Mouse (Mus musculus): ENCODE measurements at regions not wholly inside any gene's neighbourhood (a gene's known extent, or its start where the extent isn't known, plus 50 kb on each side); places are given as distances from the start of the nearest gene placed in this dataset.
A peak's percentile ranks its signal among the peaks of the same experiment; 100 is the strongest.

DNA sequence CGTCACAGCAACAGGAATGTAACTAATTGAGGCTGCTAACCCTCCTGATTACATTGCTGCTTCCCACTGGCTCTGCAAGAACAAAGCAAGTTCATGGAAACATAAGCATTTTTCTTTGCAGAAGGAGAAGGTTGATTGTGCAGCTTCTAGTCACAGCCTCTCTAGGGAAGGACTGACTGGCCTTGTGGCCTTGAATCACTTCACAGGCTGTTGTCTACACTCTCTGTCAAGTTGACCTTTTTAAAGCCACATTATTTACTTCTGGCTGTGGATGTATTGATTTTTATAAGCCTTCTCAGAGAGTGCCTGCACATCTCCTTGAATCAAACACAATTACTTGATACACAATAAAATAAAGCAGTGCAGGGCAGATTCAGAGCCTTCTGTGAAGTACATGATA is 251.8 kb upstream of the Myo3a start:
- Histone ChIP-seq H3K36me3 (replicated peaks) (no peaks in the 10 kb centered on the region), H3K4me1 (ENCODE audit: insufficient read depth, low read depth, low read length) (peaks cover 43% of the 10 kb centered on the region), H3K27me3 (ENCODE audit: insufficient read depth, low read length) (no peaks in the 10 kb centered on the region), H3K4me3 (ENCODE audit: low read depth, low read length) (no peak overlapping the region), H3K9me3 (replicated peaks) (no peaks in the 10 kb centered on the region)
- DNase-seq (ENCODE audit: low spot score), result no peak
- no peak for ATAC-seq (ENCODE audit: extremely low read depth, insufficient number of reproducible peaks, low FRiP score, poor library complexity, severe bottlenecking)
- TF ChIP-seq POLR2AphosphoS5 (IDR thresholded peaks at IDR 0.05; ENCODE audit: insufficient replicate concordance, low read depth, low read length), result no peak
- TF ChIP-seq GATA2 (IDR thresholded peaks at IDR 0.05; ENCODE audit: borderline replicate concordance, low read depth, low read length), result no peak

DNA sequence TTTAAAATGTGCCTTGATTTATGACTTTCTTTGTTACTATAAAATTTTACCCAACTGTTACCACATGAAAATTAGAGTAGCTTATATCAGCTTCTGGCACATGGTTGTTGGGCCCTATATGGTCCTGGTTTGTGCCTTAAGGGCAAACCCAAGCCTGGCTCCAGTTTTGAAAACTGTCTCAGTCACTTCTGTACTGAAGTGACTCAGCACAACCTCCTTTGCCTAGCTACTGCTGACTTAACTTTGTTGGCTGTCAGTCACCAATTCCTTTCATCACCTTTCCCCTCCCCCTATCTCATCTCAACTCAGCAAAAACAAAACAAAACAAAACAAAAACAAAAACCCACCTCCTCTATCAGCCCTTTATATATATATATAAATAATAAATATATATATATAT is 251.0 kb upstream of the Myo3a start:
- 0 out of 2 replicates have a peak, but pooled peaks have one; percentile 15 for ATAC-seq (ENCODE audit: extremely low read depth, insufficient number of reproducible peaks, low FRiP score, poor library complexity, severe bottlenecking)

DNA sequence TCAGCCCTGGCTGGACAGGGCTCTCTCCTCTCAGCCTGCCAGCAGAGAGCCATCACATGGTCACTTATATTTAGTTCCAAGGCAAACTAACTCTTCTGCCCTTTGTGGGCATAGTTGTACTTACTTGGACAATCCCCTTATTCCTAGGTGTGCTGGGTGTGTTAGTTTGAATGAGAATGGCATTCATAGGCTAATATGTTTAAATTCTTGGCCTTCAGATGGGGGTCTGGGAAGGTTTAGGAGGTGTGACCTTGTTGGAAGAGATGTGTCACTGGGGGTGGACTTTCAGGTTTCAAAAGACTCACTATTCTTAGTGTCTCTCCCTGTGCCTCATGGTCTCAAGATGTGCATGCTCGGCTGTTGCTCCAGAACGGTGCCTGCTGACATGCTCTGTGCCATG is 250.5 kb upstream of the Myo3a start:
- DNase-seq (ENCODE audit: low spot score) (no peak), ATAC-seq (ENCODE audit: extremely low read depth, insufficient number of reproducible peaks, low FRiP score, poor library complexity, severe bottlenecking) (no peak)
- TF ChIP-seq TAL1 (conservative IDR thresholded peaks at IDR 0.05; ENCODE audit: low read depth, low read length) (no peak), CTCF (IDR thresholded peaks at IDR 0.05; ENCODE audit: low read depth, low read length) (no peak), GATA1 (IDR thresholded peaks at IDR 0.05; ENCODE audit: borderline replicate concordance, low read length) (no peak), POLR2AphosphoS5 (IDR thresholded peaks at IDR 0.05; ENCODE audit: insufficient replicate concordance, low read depth, low read length) (no peak), GATA2 (IDR thresholded peaks at IDR 0.05; ENCODE audit: borderline replicate concordance, low read depth, low read length) (no peak)

More for the DNA sequence above, 251.0 kb upstream of the Myo3a start:
- TF ChIP-seq GATA2 (IDR thresholded peaks at IDR 0.05; ENCODE audit: borderline replicate concordance, low read depth, low read length), result no peak
- no peak for TF ChIP-seq CTCF (IDR thresholded peaks at IDR 0.05; ENCODE audit: low read depth, low read length)
- no peak overlapping the region for H3K4me3 ChIP-seq (ENCODE audit: low read depth, low read length)
- H3K27me3 ChIP-seq (ENCODE audit: insufficient read depth, low read length), result no peaks in the 10 kb centered on the region
- H3K36me3 ChIP-seq (replicated peaks), result no peaks in the 10 kb centered on the region
- no peaks in the 10 kb centered on the region for H3K9me3 ChIP-seq (replicated peaks)
- no peak for DNase-seq (ENCODE audit: low spot score)
- peaks cover 37% of the 10 kb centered on the region for H3K4me1 ChIP-seq (ENCODE audit: insufficient read depth, low read depth, low read length)

GRCm38 (mm10) chr2:21980177-21980576 is 247.1 kb upstream of the Myo3a start:
- TF ChIP-seq POLR2AphosphoS5 (IDR thresholded peaks at IDR 0.05; ENCODE audit: insufficient replicate concordance, low read depth, low read length) (no peak), GATA1 (IDR thresholded peaks at IDR 0.05; ENCODE audit: borderline replicate concordance, low read length) (no peak), TAL1 (conservative IDR thresholded peaks at IDR 0.05; ENCODE audit: low read depth, low read length) (no peak), GATA2 (IDR thresholded peaks at IDR 0.05; ENCODE audit: borderline replicate concordance, low read depth, low read length) (no peak), CTCF (IDR thresholded peaks at IDR 0.05; ENCODE audit: low read depth, low read length) (no peak)
- H3K9me3 ChIP-seq (replicated peaks), result no peaks in the 10 kb centered on the region
- H3K27me3 ChIP-seq (ENCODE audit: insufficient read depth, low read length), result no peaks in the 10 kb centered on the region
- ATAC-seq (ENCODE audit: extremely low read depth, insufficient number of reproducible peaks, low FRiP score, poor library complexity, severe bottlenecking) (no peak), DNase-seq (ENCODE audit: low spot score) (no peak)
- H3K4me3 ChIP-seq (ENCODE audit: low read depth, low read length), result no peak overlapping the region
- peaks cover 17% of the 10 kb centered on the region for H3K4me1 ChIP-seq (ENCODE audit: insufficient read depth, low read depth, low read length)
- H3K36me3 ChIP-seq (replicated peaks), result no peaks in the 10 kb centered on the region

More for the DNA sequence above, 250.5 kb upstream of the Myo3a start:
- H3K27me3 ChIP-seq (ENCODE audit: insufficient read depth, low read length), result no peaks in the 10 kb centered on the region
- H3K36me3 ChIP-seq (replicated peaks), result no peaks in the 10 kb centered on the region
- no peaks in the 10 kb centered on the region for H3K9me3 ChIP-seq (replicated peaks)
- H3K4me3 ChIP-seq (ENCODE audit: low read depth, low read length), result no peak overlapping the region
- H3K4me1 ChIP-seq (ENCODE audit: insufficient read depth, low read depth, low read length), result peaks cover 32% of the 10 kb centered on the region

DNA sequence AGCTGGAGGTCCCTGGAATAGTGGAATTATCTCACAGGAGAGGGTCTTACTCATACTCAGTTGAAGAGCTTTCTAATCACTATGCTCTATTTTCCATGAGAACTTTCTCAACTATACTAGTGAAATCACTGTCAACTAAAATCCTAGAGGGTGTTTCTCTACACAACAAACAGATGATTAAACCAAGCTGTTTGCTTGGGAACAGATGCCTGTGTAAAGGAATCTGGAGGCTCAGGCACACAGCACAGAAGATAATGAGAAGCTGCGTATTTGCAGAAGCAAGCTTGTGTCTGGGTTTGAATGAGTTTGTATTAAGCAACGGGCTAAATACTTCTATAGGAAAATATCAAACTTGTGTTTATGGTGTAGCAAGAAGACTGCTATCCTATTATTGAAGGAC is 202.9 kb upstream of the Myo3a start:
- H3K4me1 ChIP-seq (ENCODE audit: insufficient read depth, low read depth, low read length), result peaks cover 25% of the 10 kb centered on the region
- H3K27me3 ChIP-seq (ENCODE audit: insufficient read depth, low read length), result no peaks in the 10 kb centered on the region
- H3K4me3 ChIP-seq (ENCODE audit: low read depth, low read length), result no peak overlapping the region
- H3K9me3 ChIP-seq (replicated peaks), result peaks cover 3% of the 10 kb centered on the region
- no peak for DNase-seq (ENCODE audit: low spot score)
- TF ChIP-seq GATA1 (IDR thresholded peaks at IDR 0.05; ENCODE audit: borderline replicate concordance, low read length) (no peak), GATA2 (IDR thresholded peaks at IDR 0.05; ENCODE audit: borderline replicate concordance, low read depth, low read length) (no peak), CTCF (IDR thresholded peaks at IDR 0.05; ENCODE audit: low read depth, low read length) (no peak), TAL1 (conservative IDR thresholded peaks at IDR 0.05; ENCODE audit: low read depth, low read length) (no peak), POLR2AphosphoS5 (IDR thresholded peaks at IDR 0.05; ENCODE audit: insufficient replicate concordance, low read depth, low read length) (no peak)
- H3K36me3 ChIP-seq (replicated peaks), result no peaks in the 10 kb centered on the region
- no peak for ATAC-seq (ENCODE audit: extremely low read depth, insufficient number of reproducible peaks, low FRiP score, poor library complexity, severe bottlenecking)

GRCm38 (mm10) chr2:22026794-22027193 is 200.5 kb upstream of the Myo3a start:
- Histone ChIP-seq H3K4me1 (ENCODE audit: insufficient read depth, low read depth, low read length) (peaks cover 18% of the 10 kb centered on the region), H3K9me3 (replicated peaks) (peaks cover 3% of the 10 kb centered on the region), H3K27me3 (ENCODE audit: insufficient read depth, low read length) (no peaks in the 10 kb centered on the region), H3K36me3 (replicated peaks) (no peaks in the 10 kb centered on the region), H3K4me3 (ENCODE audit: low read depth, low read length) (no peak overlapping the region)
- TF ChIP-seq CTCF (IDR thresholded peaks at IDR 0.05; ENCODE audit: low read depth, low read length) (no peak), GATA1 (IDR thresholded peaks at IDR 0.05; ENCODE audit: borderline replicate concordance, low read length) (no peak)
- ATAC-seq (ENCODE audit: extremely low read depth, insufficient number of reproducible peaks, low FRiP score, poor library complexity, severe bottlenecking), result no peak
- no peak for DNase-seq (ENCODE audit: low spot score)

DNA sequence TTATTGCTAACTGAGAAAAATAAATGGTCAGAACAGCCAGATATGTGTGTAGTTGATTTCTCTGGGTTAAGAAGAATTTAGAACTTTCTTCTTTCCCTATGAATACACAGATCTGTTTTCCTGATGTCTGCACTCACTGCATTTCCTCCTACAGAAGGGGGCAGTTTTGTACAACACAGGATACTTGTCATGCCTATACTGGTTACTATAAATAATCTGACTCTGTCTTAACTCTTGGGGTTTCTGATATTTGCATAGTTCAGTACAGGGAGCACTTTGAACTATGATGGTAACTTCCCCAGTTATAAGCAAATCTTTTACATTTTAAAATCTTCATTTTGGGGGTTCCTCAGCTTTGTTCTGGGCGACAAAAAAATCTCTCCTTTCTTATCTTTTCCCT is 198.7 kb upstream of the Myo3a start:
- no peak for TF ChIP-seq GATA2 (IDR thresholded peaks at IDR 0.05; ENCODE audit: borderline replicate concordance, low read depth, low read length)
- no peak for TF ChIP-seq POLR2AphosphoS5 (IDR thresholded peaks at IDR 0.05; ENCODE audit: insufficient replicate concordance, low read depth, low read length)
- no peak for TF ChIP-seq GATA1 (IDR thresholded peaks at IDR 0.05; ENCODE audit: borderline replicate concordance, low read length)
- no peak for TF ChIP-seq TAL1 (conservative IDR thresholded peaks at IDR 0.05; ENCODE audit: low read depth, low read length)
- TF ChIP-seq CTCF (IDR thresholded peaks at IDR 0.05; ENCODE audit: low read depth, low read length), result no peak
- no peak for DNase-seq (ENCODE audit: low spot score)
- no peak for ATAC-seq (ENCODE audit: extremely low read depth, insufficient number of reproducible peaks, low FRiP score, poor library complexity, severe bottlenecking)
- Histone ChIP-seq H3K36me3 (replicated peaks) (no peaks in the 10 kb centered on the region), H3K9me3 (replicated peaks) (no peaks in the 10 kb centered on the region), H3K4me3 (ENCODE audit: low read depth, low read length) (no peak overlapping the region), H3K4me1 (ENCODE audit: insufficient read depth, low read depth, low read length) (peaks cover 5% of the 10 kb centered on the region; the same call in 1 of the 2 replicates), H3K27me3 (ENCODE audit: insufficient read depth, low read length) (no peaks in the 10 kb centered on the region; the same call in 1 of the 2 replicates)

All from G1E (cell line).